Mouse (Mus musculus): ENCODE results near the gene Nfe2l1. TPM values are rescaled to one million over a fixed set of nuclear protein-coding genes. Genes with fewer than 3 reads are reported as not detected.
"Not testable (repeated sequence)": the region's sequence is repeated elsewhere in the genome, so short reads cannot be mapped to it uniquely, and the experiment has no call there.

Gene Nfe2l1
- polyA plus RNA-seq, 1 experiment: 252 TPM

- no peaks in the 10 kb centered on the region for H3K4me1 ChIP-seq (ENCODE audit: control insufficient read depth, insufficient read depth, low read length)
- no peak overlapping the region for H3K4me3 ChIP-seq (ENCODE audit: insufficient read depth, low read depth, low read length)
- DNase-seq: no peak
- no peak for TF ChIP-seq CTCF (conservative IDR thresholded peaks at IDR 0.05; ENCODE audit: insufficient read depth, insufficient read length, low read depth, low read length)
- TF ChIP-seq POLR2A (IDR thresholded peaks at IDR 0.05; ENCODE audit: low read depth, low read length): no peak
- no peak overlapping the region for H3K27ac ChIP-seq (ENCODE audit: insufficient read depth, low read depth, low read length)
- 86% methylated on average over 5 of the region's 5 CpGs for WGBS
- H3K27me3 ChIP-seq (replicated peaks; ENCODE audit: control insufficient read depth, insufficient read depth, low read length): no peaks in the 10 kb centered on the region
- H3K36me3 ChIP-seq (ENCODE audit: control insufficient read depth, insufficient read depth, low read length): peaks cover 8% of the 10 kb centered on the region
These were observed 15.8 kb downstream of the Nfe2l1 start for GRCm38 (mm10) chr11:96813920-96814319.

- Histone ChIP-seq H3K4me3 (ENCODE audit: insufficient read depth, low read depth, low read length) (no peak overlapping the region), H3K36me3 (ENCODE audit: control insufficient read depth, insufficient read depth, low read length) (peaks cover 11% of the 10 kb centered on the region), H3K27me3 (replicated peaks; ENCODE audit: control insufficient read depth, insufficient read depth, low read length) (no peaks in the 10 kb centered on the region), H3K4me1 (ENCODE audit: control insufficient read depth, insufficient read depth, low read length) (no peaks in the 10 kb centered on the region), H3K27ac (ENCODE audit: insufficient read depth, low read depth, low read length) (no peak overlapping the region)
- 69% methylated on average over 4 of the region's 4 CpGs for WGBS
- no peak for DNase-seq
- TF ChIP-seq CTCF (conservative IDR thresholded peaks at IDR 0.05; ENCODE audit: insufficient read depth, insufficient read length, low read depth, low read length) (no peak), POLR2A (IDR thresholded peaks at IDR 0.05; ENCODE audit: low read depth, low read length) (no peak)
These were observed 16.3 kb downstream of the Nfe2l1 start for GRCm38 (mm10) chr11:96813455-96813854.

- H3K36me3 ChIP-seq (ENCODE audit: control insufficient read depth, insufficient read depth, low read length); H3K27ac ChIP-seq (ENCODE audit: insufficient read depth, low read depth, low read length); H3K4me1 ChIP-seq (ENCODE audit: control insufficient read depth, insufficient read depth, low read length); H3K27me3 ChIP-seq (replicated peaks; ENCODE audit: control insufficient read depth, insufficient read depth, low read length); DNase-seq; H3K4me3 ChIP-seq (ENCODE audit: insufficient read depth, low read depth, low read length): not testable (repeated sequence)
- 91% methylated on average over 1 of the region's 1 CpGs for WGBS
These were observed 18.6 kb downstream of the Nfe2l1 start for GRCm38 (mm10) chr11:96811188-96811587.

- Histone ChIP-seq H3K36me3 (ENCODE audit: control insufficient read depth, insufficient read depth, low read length) (peaks cover 6% of the 10 kb centered on the region), H3K27me3 (replicated peaks; ENCODE audit: control insufficient read depth, insufficient read depth, low read length) (no peaks in the 10 kb centered on the region), H3K4me1 (ENCODE audit: control insufficient read depth, insufficient read depth, low read length) (no peaks in the 10 kb centered on the region), H3K27ac (ENCODE audit: insufficient read depth, low read depth, low read length) (no peak overlapping the region), H3K4me3 (ENCODE audit: insufficient read depth, low read depth, low read length) (no peak overlapping the region)
- WGBS: 87% methylated on average over 6 of the region's 6 CpGs
- TF ChIP-seq CTCF (conservative IDR thresholded peaks at IDR 0.05; ENCODE audit: insufficient read depth, insufficient read length, low read depth, low read length) (no peak), POLR2A (IDR thresholded peaks at IDR 0.05; ENCODE audit: low read depth, low read length) (no peak)
- DNase-seq: no peak
These were observed 20.1 kb downstream of the Nfe2l1 start for GRCm38 (mm10) chr11:96809562-96810235.

GRCm38 (mm10) chr11:96808066-96808465 lies 21.7 kb downstream of the Nfe2l1 start:
- H3K4me3 ChIP-seq (ENCODE audit: insufficient read depth, low read depth, low read length): no peak overlapping the region
- H3K27me3 ChIP-seq (replicated peaks; ENCODE audit: control insufficient read depth, insufficient read depth, low read length): no peaks in the 10 kb centered on the region
- TF ChIP-seq CTCF (conservative IDR thresholded peaks at IDR 0.05; ENCODE audit: insufficient read depth, insufficient read length, low read depth, low read length): peak; percentile 34; the same call in 1 of the 2 replicates
- no peak for TF ChIP-seq POLR2A (IDR thresholded peaks at IDR 0.05; ENCODE audit: low read depth, low read length)
- no peaks in the 10 kb centered on the region for H3K4me1 ChIP-seq (ENCODE audit: control insufficient read depth, insufficient read depth, low read length)
- peaks cover 6% of the 10 kb centered on the region for H3K36me3 ChIP-seq (ENCODE audit: control insufficient read depth, insufficient read depth, low read length)
- 18% methylated on average over 1 of the region's 1 CpGs for WGBS
- DNase-seq: no peak
- no peak overlapping the region for H3K27ac ChIP-seq (ENCODE audit: insufficient read depth, low read depth, low read length)

- WGBS: 95% methylated on average over 5 of the region's 5 CpGs
- no peak for TF ChIP-seq CTCF (conservative IDR thresholded peaks at IDR 0.05; ENCODE audit: insufficient read depth, insufficient read length, low read depth, low read length)
These were observed 24.2 kb downstream of the Nfe2l1 start for GRCm38 (mm10) chr11:96805606-96806005.

GRCm38 (mm10) chr11:96799511-96799910 lies 30.3 kb downstream of the Nfe2l1 start:
- Histone ChIP-seq H3K27ac (ENCODE audit: insufficient read depth, low read depth, low read length) (no peak overlapping the region), H3K36me3 (ENCODE audit: control insufficient read depth, insufficient read depth, low read length) (peaks cover 5% of the 10 kb centered on the region; the same call in 1 of the 2 replicates), H3K4me1 (ENCODE audit: control insufficient read depth, insufficient read depth, low read length) (no peaks in the 10 kb centered on the region), H3K4me3 (ENCODE audit: insufficient read depth, low read depth, low read length) (no peak overlapping the region), H3K27me3 (replicated peaks; ENCODE audit: control insufficient read depth, insufficient read depth, low read length) (no peaks in the 10 kb centered on the region)
- TF ChIP-seq POLR2A (IDR thresholded peaks at IDR 0.05; ENCODE audit: low read depth, low read length) (no peak), CTCF (conservative IDR thresholded peaks at IDR 0.05; ENCODE audit: insufficient read depth, insufficient read length, low read depth, low read length) (no peak)
- DNase-seq: no peak
- 85% methylated on average over 2 of the region's 2 CpGs for WGBS

More at GRCm38 (mm10) chr11:96805606-96806005, 24.2 kb downstream of the Nfe2l1 start:
- no peaks in the 10 kb centered on the region for H3K4me1 ChIP-seq (ENCODE audit: control insufficient read depth, insufficient read depth, low read length)
- peaks cover 10% of the 10 kb centered on the region for H3K36me3 ChIP-seq (ENCODE audit: control insufficient read depth, insufficient read depth, low read length)
- no peak overlapping the region for H3K4me3 ChIP-seq (ENCODE audit: insufficient read depth, low read depth, low read length)
- no peak overlapping the region for H3K27ac ChIP-seq (ENCODE audit: insufficient read depth, low read depth, low read length)
- DNase-seq: no peak
- no peaks in the 10 kb centered on the region for H3K27me3 ChIP-seq (replicated peaks; ENCODE audit: control insufficient read depth, insufficient read depth, low read length)

All from kidney, adult 2 months (tissue).